ENCODE assay signal across 8 mouse cellular contexts in the genomic region with DNA sequence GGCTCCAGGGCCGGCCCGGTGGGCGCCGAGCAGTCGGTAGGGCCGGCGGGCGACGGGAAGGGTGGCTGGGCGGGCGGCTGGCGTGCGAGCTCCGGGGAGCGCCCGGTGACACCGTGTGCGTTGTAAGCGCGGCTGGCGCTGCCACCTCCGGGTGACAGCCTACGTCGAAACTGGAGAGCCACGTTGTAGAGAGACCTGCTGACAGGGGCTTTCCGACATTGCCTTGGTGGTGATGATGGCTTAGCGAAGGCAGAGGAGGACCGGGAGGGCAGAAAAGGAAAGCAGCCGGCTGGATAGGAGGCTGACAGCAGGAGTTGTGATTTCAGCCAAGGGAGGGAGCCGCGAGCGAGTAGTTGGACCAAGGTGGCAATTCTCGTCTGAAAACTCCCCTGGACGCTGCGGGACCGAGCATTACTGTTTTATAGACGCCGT. TPM values are rescaled to one million over a fixed set of nuclear protein-coding genes. Genes with fewer than 3 reads are reported as not detected.
DNase-seq lines count a peak whose midpoint lies in the region; ATAC-seq and TF ChIP-seq lines count a peak whose summit lies in the region.

No protein-coding gene starts in this region.

- peak overlapping the region; percentile 88 for H3K9ac ChIP-seq in heart, embryonic 15.5 days
- peak overlapping the region; percentile 81 for H3K9ac ChIP-seq in liver, embryonic 11.5 days (ENCODE audit: low read depth, low read length)

- H3K4me3 ChIP-seq in lung, adult 2 months (replicated peaks; ENCODE audit: extremely low read depth, low read depth, low read length): peak overlapping the region; percentile 72
- peak overlapping the region; percentile 95 for H3K4me3 ChIP-seq in heart, embryonic 15.5 days
- H3K4me3 ChIP-seq in liver, embryonic 11.5 days (ENCODE audit: low read depth, low read length): peak overlapping the region; percentile 87

- TF ChIP-seq POLR2A in lung, adult 2 months (IDR thresholded peaks at IDR 0.05; ENCODE audit: borderline replicate concordance, extremely low read depth, low read depth, low read length): no peak

- no peaks in the 10 kb centered on the region for H3K27me3 ChIP-seq in heart, embryonic 15.5 days
- H3K27me3 ChIP-seq in liver, embryonic 11.5 days (replicated peaks; ENCODE audit: control insufficient read depth, insufficient read depth, low read length): no peaks in the 10 kb centered on the region

- under 1% methylated on average over 38 of the region's 38 CpGs for WGBS in lung, adult 2 months
- WGBS in heart, embryonic 15.5 days: under 1% methylated on average over 38 of the region's 38 CpGs
- WGBS in liver, embryonic 11.5 days: under 1% methylated on average over 38 of the region's 38 CpGs

- H3K36me3 ChIP-seq in heart, embryonic 15.5 days: peaks cover 11% of the 10 kb centered on the region
- H3K36me3 ChIP-seq in liver, embryonic 11.5 days (ENCODE audit: control insufficient read depth, insufficient read depth, low read length): peaks cover 2% of the 10 kb centered on the region; the same call in 1 of the 2 replicates

- peak overlapping the region; percentile 79 for H3K4me2 ChIP-seq in heart, embryonic 15.5 days
- peak overlapping the region; percentile 96 for H3K4me2 ChIP-seq in liver, embryonic 11.5 days

- TF ChIP-seq CTCF in lung, adult 2 months (IDR thresholded peaks at IDR 0.05; ENCODE audit: insufficient read depth, low read length): no peak

- ATAC-seq in heart, embryonic 15.5 days (replicated peaks; ENCODE audit: insufficient number of reproducible peaks, insufficient read depth, low FRiP score, low read depth): peak; percentile 53
- ATAC-seq in liver, embryonic 11.5 days (replicated peaks; ENCODE audit: low FRiP score): peak; percentile 71

- H3K9me3 ChIP-seq in heart, embryonic 15.5 days (replicated peaks): no peaks in the 10 kb centered on the region
- H3K9me3 ChIP-seq in liver, embryonic 11.5 days (ENCODE audit: control insufficient read depth, low read length): no peaks in the 10 kb centered on the region

- peak overlapping the region; percentile 82 for H3K27ac ChIP-seq in heart, embryonic 15.5 days
- peak overlapping the region; percentile 54 for H3K27ac ChIP-seq in liver, embryonic 11.5 days (ENCODE audit: low read depth, low read length)

- H3K4me1 ChIP-seq in lung, adult 2 months (ENCODE audit: control insufficient read depth, insufficient read depth, low read length): peaks cover 11% of the 10 kb centered on the region
- H3K4me1 ChIP-seq in heart, embryonic 15.5 days (replicated peaks): peaks cover 21% of the 10 kb centered on the region
- H3K4me1 ChIP-seq in liver, embryonic 11.5 days (replicated peaks; ENCODE audit: control insufficient read depth, insufficient read depth, low read length): peaks cover 9% of the 10 kb centered on the region; the same call in 1 of the 2 replicates

- DNase-seq in lung, adult 2 months: no peak
- no peak for DNase-seq in lung, postnatal 25 days (ENCODE audit: low spot score)
- peak; percentile 69 for DNase-seq in brain, adult 2 months (ENCODE audit: low read depth, low spot score)
- DNase-seq in liver, embryonic 11.5 days (ENCODE audit: low spot score): no peak
- DNase-seq in naive thymus-derived CD4-positive, alpha-beta T cell, adult 2 months (ENCODE audit: low read depth): peak; percentile 75
- DNase-seq in right cerebral cortex, postnatal 4 days: no peak
- DNase-seq in Muller cell, postnatal 12 days (ENCODE audit: inconsistent ontology term): no peak

RNA-seq across cellular contexts. Expression of a gene that starts 0.7 kb away (rescaled TPM):
- polyA plus RNA-seq in lung, adult 2 months (2012; rRNA removed): 13.9 and 19.0 TPM in 2 replicates
- polyA plus RNA-seq in heart, embryonic 15.5 days (2015; fragmentation: Nextera tagmentation; extraction: Ambion mirVana): 33.2 and 36.8 TPM in 2 replicates
- polyA plus RNA-seq in liver, embryonic 11.5 days (2014; fragmentation: Nextera tagmentation; extraction: Ambion mirVana): 37.4 and 42.7 TPM in 2 replicates

RNA-seq across cellular contexts. Expression of a gene that starts 14.8 kb away (rescaled TPM):
- polyA plus RNA-seq in lung, adult 2 months (2012; rRNA removed): 1.9 and 3.4 TPM in 2 replicates
- polyA plus RNA-seq in heart, embryonic 15.5 days (2015; fragmentation: Nextera tagmentation; extraction: Ambion mirVana): 10.9 and 11.1 TPM in 2 replicates
- polyA plus RNA-seq in liver, embryonic 11.5 days (2014; fragmentation: Nextera tagmentation; extraction: Ambion mirVana): 12.2 and 12.6 TPM in 2 replicates

RNA-seq across cellular contexts. Expression of a gene that starts 22.8 kb away (rescaled TPM):
- 3.8 and 6.3 TPM in 2 replicates for polyA plus RNA-seq in lung, adult 2 months (2012; rRNA removed)
- polyA plus RNA-seq in heart, embryonic 15.5 days (2015; fragmentation: Nextera tagmentation; extraction: Ambion mirVana): 16.5 and 19.4 TPM in 2 replicates
- 26.3 and 30.3 TPM in 2 replicates for polyA plus RNA-seq in liver, embryonic 11.5 days (2014; fragmentation: Nextera tagmentation; extraction: Ambion mirVana)

RNA-seq across cellular contexts. Expression of a gene that starts 40.5 kb away (rescaled TPM):
- 13.8 and 23.5 TPM in 2 replicates for polyA plus RNA-seq in lung, adult 2 months (2012; rRNA removed)
- 282 and 291 TPM in 2 replicates for polyA plus RNA-seq in heart, embryonic 15.5 days (2015; fragmentation: Nextera tagmentation; extraction: Ambion mirVana)
- 614 and 690 TPM in 2 replicates for polyA plus RNA-seq in liver, embryonic 11.5 days (2014; fragmentation: Nextera tagmentation; extraction: Ambion mirVana)

Comparison
In these comparisons a context has a peak if more than half of its experiments do, and no peak if none do; other contexts are left out.
1. DNase-seq: peak in brain, adult 2 months (single experiment) and naive thymus-derived CD4-positive, alpha-beta T cell, adult 2 months (single experiment); none in lung, adult 2 months (single experiment), lung, postnatal 25 days (single experiment), liver, embryonic 11.5 days (single experiment), right cerebral cortex, postnatal 4 days (single experiment) and Muller cell, postnatal 12 days (single experiment).
2. Peak in every context shown above with its lines, with median percentiles within 50 percentile points of each other: H3K4me3 ChIP-seq.